In genomic region chr6:30401308-30402015, GRCm38 (mm10) we compare ENCODE assay signal across 8 mouse cellular contexts. TPM values are rescaled to one million over a fixed set of nuclear protein-coding genes. Genes with fewer than 3 reads are reported as not detected.
A peak's percentile ranks its signal among the peaks of the same experiment; 100 is the strongest.
DNase-seq lines count a peak whose midpoint lies in the region; ATAC-seq lines count a peak whose summit lies in the region.

TSS of gene Klhdc10 (plus strand) at chr6:30401868.

- no peaks in the 10 kb centered on the region for H3K27me3 ChIP-seq in forebrain, embryonic 14.5 days (replicated peaks; ENCODE audit: control insufficient read depth, insufficient read depth, low read length)
- H3K27me3 ChIP-seq in neural tube, embryonic 15.5 days (replicated peaks): no peaks in the 10 kb centered on the region

- intact Hi-C loops in heart, postnatal 14 days (cut with DNase I): loop anchor here (2.0 to 5.0 kb wide), 2 partner anchors 581 to 631 kb away; no protein-coding TSS in a partner anchor

- peak within 1 kb of the TSS; percentile 100 for H3K4me3 ChIP-seq in forebrain, embryonic 14.5 days (ENCODE audit: low read depth, low read length)
- peak within 1 kb of the TSS; percentile 98 for H3K4me3 ChIP-seq in neural tube, embryonic 15.5 days (replicated peaks)

- no peaks in the 10 kb centered on the region for H3K36me3 ChIP-seq in forebrain, embryonic 14.5 days (ENCODE audit: control insufficient read depth, insufficient read depth, low read length)
- H3K36me3 ChIP-seq in neural tube, embryonic 15.5 days: no peaks in the 10 kb centered on the region

- WGBS in forebrain, embryonic 14.5 days: under 1% methylated on average over 41 of the region's 41 CpGs
- under 1% methylated on average over 41 of the region's 41 CpGs for WGBS in neural tube, embryonic 15.5 days

- ATAC-seq in forebrain, embryonic 14.5 days: peak; percentile 100
- ATAC-seq in neural tube, embryonic 15.5 days (ENCODE audit: low FRiP score): peak; percentile 99

- no peaks in the 10 kb centered on the region for H3K9me3 ChIP-seq in forebrain, embryonic 14.5 days (replicated peaks; ENCODE audit: control insufficient read depth, low read length)
- no peaks in the 10 kb centered on the region for H3K9me3 ChIP-seq in neural tube, embryonic 15.5 days (replicated peaks)

- H3K27ac ChIP-seq in forebrain, embryonic 14.5 days (ENCODE audit: low read depth, low read length): peak within 1 kb of the TSS; percentile 96
- peak within 1 kb of the TSS; percentile 99 for H3K27ac ChIP-seq in neural tube, embryonic 15.5 days (replicated peaks)

- peak within 1 kb of the TSS; percentile 98 for H3K9ac ChIP-seq in forebrain, embryonic 14.5 days (ENCODE audit: low read length)
- peak within 1 kb of the TSS; percentile 97 for H3K9ac ChIP-seq in neural tube, embryonic 15.5 days (replicated peaks)

- peaks cover 5% of the 10 kb centered on the region; the same call in 1 of the 2 replicates for H3K4me1 ChIP-seq in forebrain, embryonic 14.5 days (ENCODE audit: control insufficient read depth, insufficient read depth, low read length)
- peaks cover 19% of the 10 kb centered on the region for H3K4me1 ChIP-seq in neural tube, embryonic 15.5 days

- peak within 1 kb of the TSS; percentile 70 for H3K4me2 ChIP-seq in forebrain, embryonic 14.5 days (ENCODE audit: low read length)
- H3K4me2 ChIP-seq in neural tube, embryonic 15.5 days: peak within 1 kb of the TSS; percentile 60

- DNase-seq in ES-CJ7 (ENCODE audit: low read depth, low spot score): peak; percentile 99
- peak; percentile 99 for DNase-seq in cerebellum, adult 11 months
- DNase-seq in forebrain, embryonic 14.5 days (ENCODE audit: low spot score): peak; percentile 99
- peak; percentile 99 for DNase-seq in heart, postnatal 14 days
- peak; percentile 99 for DNase-seq in layer of hippocampus, adult 11-12 months (ENCODE audit: low spot score)
- DNase-seq in lung, adult 18-20 months: peak; percentile 99 to 100
- DNase-seq in testis, postnatal 14 days (ENCODE audit: low spot score): peak; percentile 100

RNA-seq across cellular contexts. Expression of gene Klhdc10, which starts in this region (rescaled TPM):
- polyA plus RNA-seq in forebrain, embryonic 14.5 days (2014; fragmentation: Nextera tagmentation; extraction: Ambion mirVana): 35.2 and 41.1 TPM in 2 replicates
- total RNA-seq in heart, postnatal 14 days (2021): 10 to 100 TPM; 58.4 to 60.8 TPM
- polyA plus RNA-seq in neural tube, embryonic 15.5 days (2015; fragmentation: Nextera tagmentation; extraction: Ambion mirVana): 27.6 and 29.4 TPM in 2 replicates

Comparison
In these comparisons a context has a peak if more than half of its experiments do, and no peak if none do; other contexts are left out.
1. Peak in every context shown above with its lines: DNase-seq, ATAC-seq, H3K4me3 ChIP-seq and H3K27ac ChIP-seq.